Mouse (Mus musculus) NIH3T3 (cell line): ENCODE measurements around the gene 1810009A15Rik.
A peak's percentile ranks its signal among the peaks of the same experiment; 100 is the strongest.
"Not testable (repeated sequence)": the region's sequence is repeated elsewhere in the genome, so short reads cannot be mapped to it uniquely, and the experiment has no call there.

Experiments used
- DNase-seq: peaks from one replicate; pipeline ENCODE4 v3.0.0-alpha.2; 2012; ENCODE audit warnings: low read depth

Gene 1810009A15Rik

DNA sequence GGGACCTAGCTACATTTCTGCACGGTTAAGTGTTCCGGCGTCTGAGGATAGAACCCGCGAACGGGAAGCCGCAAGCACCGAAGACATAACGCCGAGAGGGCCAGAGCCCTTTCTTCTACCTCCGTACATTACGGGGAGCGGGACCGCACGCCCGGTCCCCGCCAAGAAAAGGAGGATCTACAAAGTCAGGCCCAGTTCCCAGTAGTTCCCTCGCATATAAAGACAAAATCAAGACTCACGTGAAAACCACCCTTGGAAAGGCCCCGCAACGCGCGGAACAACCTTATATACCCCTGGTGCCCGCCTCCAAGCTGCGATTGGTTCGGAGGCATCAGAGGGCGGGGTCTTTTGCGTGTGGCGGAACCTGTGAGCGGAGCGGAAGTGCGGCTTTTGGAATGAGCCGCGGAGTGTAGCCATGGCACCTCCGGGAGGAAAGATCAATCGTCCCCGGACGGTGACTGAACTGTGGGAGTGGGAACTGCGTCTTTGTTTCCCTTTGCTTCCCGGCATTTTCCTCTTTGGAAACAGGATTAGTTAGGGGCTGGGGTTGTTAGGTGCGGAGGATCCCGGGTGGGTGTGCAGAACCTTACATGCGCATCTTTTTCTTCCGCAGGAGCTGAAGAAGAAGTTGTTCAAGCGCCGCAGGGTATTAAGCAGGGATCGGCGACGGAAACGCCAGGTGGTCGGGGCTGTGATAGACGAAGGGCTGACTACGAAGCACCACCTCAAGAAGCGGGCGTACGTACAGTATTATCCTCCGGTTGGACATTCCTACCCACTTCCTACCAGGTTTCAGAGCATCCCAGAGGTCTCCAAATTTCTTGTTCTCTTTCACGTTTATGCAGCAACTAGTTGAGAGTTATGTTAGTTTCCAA, at the start of gene 1810009A15Rik, which contains the start of gene Gm49416:
Gene 1810009A15Rik, plus strand, starts transcription at position 343 of the 875 bp plus-strand sequence.
Gene Gm49416, plus strand, starts transcription at position 416 of the 875 bp plus-strand sequence.
- DNase-seq, result peak; percentile 99

GRCm38 (mm10) chr19:8839103-8839907, 49.3 kb upstream of the 1810009A15Rik start, which contains the start of gene Gng3:
Gng3 (minus strand) TSS chr19:8839194.
- no peak for DNase-seq

- DNase-seq, result no peak
These were observed 48.5 kb upstream of the 1810009A15Rik start for GRCm38 (mm10) chr19:8839908-8840791.

DNA sequence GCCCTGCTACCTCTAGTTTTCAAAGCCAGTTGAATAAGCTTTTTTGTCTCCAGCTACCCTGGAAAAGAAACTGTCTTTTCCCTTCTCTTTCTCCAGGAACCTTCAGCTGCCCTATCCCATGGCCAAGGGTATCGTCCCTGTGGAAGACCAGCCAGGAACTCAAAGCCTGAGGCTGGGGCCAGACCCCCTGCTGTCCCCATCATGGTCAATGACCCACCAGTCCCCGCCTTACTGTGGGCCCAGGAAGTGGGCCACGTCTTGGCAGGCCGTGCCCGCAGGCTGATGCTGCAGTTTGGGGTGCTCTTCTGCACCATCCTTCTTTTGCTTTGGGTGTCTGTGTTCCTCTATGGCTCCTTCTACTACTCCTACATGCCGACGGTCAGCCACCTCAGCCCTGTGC, 47.6 kb upstream of the 1810009A15Rik start:
- no peak for DNase-seq

GRCm38 (mm10) chr19:8842961-8843360, 45.7 kb upstream of the 1810009A15Rik start:
- no peak for DNase-seq

DNA sequence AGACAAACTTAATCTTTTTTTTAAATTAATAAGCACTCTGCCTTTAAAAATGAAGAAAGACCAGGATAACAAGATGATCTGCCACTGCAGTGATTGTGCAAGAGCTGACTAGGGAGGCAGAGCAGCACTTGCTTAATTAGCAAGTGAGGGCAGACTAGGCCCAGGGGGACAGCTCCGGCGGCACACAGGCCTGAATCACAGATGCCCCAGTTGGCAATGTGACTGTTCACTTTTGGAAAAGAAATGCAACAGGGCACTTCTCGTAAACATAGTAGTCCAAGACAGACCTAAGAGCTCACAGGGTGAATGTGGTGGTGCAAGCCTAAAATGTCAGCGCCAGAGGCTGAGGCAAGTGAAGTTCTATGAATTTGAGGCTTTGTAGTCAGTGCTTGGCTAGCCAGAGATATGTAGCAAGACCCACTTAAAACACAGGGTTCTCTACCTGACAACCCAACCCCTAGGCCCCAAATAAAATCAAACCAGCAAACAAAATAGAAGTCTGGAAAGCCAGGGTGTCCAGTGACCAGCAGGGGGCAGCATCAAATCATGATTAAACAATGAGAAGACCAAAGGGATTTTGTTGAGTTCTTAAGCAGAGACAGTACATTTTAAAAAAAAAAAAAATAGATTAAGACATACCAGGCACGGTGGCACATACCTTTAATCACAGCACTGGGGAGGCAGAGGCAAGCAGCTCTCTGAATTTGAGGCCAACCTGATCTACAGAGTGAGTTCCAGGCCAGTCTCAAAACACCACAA, 44.1 kb upstream of the 1810009A15Rik start:
- DNase-seq, result peak; percentile 95

- DNase-seq, result no peak
These were observed 40.3 kb upstream of the 1810009A15Rik start for GRCm38 (mm10) chr19:8848356-8848755.

DNA sequence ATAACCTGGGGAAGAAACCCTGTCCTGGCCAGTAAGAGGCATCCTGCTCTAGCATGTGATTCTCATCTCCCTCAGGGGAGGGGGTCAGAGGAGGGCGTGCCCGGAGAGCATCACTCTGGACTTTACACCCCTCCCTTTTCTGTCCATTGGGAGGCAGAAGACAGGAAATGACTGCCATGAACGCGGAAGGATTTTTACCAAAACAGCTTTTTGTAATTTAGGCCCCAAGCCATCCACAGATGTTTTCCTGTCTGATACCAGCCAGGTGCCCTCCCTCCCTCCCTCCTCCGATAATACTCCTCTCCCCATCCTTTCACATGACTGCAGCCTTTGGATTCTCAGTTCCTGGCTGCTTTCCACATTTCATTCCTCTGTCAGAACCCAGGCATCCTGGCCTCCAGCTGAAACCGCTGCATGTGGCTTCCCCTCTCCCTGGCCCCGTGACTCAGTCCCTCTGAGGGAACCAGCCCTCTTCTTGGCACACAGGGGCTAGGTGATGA, 38.2 kb upstream of the 1810009A15Rik start, which contains the start of gene Lrrn4cl:
Gene Lrrn4cl, plus strand, starts transcription at position 367 of the 500 bp plus-strand sequence.
- DNase-seq, result peak; percentile 97

DNA sequence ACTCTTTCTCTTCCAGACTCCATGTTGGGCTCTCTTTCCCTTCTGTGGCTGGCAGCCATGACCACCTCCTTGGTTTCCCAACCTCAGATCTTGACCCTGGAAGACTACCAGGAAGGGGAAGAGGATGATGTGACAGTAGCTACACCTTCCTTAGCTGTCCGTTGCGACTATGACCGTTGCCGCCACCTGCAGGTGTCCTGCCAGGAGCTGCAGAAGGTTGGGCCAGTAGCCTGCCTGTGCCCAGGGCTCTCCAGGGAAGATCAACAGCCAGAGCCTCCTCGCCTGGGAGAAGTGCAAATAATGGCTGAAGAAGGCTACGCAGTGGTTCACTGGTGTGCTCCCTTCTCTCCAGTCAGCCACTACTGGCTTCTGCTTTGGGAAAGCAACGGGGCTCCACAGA, 37.0 kb upstream of the 1810009A15Rik start:
- peak; percentile 35 for DNase-seq

DNA sequence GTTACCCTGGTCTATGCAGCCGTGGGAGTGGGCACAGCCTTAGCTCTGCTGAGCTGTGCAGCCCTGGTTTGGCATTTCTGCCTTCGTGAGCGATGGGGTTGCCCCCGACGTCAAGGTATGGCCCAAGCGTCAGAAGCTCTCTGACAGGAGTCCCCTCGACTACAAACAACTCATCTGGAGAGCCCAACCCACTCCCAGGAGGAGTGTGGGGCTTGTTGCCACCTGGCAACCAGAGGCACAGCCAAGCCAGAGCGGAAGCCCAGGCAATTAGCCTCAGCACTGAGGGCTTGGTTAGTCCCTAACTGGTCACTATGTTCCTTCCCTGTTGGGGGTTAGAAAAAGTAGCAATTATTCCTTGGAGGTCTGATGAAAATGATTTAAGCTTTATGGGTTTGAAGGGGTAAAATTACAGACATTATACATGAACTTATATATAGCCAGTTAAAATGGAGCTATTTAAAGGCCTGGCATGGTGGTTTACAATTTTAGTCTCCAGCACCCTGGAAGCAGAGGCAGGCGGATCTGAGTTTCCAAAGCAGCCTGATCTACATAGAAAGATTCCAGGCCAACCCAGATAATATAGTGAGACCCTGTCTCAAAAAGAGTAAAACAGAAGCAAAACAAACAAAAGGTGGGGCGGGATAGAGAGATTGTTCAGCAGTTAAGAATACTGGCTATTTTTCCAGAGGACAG, 36.3 kb upstream of the 1810009A15Rik start:
- DNase-seq, result no peak

DNA sequence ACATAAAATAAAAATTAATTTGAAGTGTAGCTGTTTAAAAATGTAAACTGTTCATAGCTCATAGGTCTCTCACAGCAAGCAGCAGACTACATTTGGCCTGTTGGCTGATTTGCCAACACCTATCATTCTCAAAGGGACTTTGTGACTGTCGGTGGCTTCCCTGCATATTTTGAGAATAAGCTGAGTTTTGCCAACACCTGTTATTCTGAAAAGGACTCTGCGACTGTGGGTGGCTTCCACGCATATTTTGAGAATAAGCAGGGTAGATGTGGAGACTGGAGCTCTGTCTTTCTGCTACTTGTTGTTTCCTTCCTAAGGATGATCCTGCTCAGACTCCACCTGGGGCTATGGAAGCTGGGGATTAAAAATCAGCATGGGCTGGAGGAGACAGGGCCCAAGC, 35.5 kb upstream of the 1810009A15Rik start:
- DNase-seq, result no peak

GRCm38 (mm10) chr19:8857689-8858088, 31.0 kb upstream of the 1810009A15Rik start:
- peak; percentile 89 for DNase-seq

- peak; percentile 70 for DNase-seq
These were observed 29.6 kb upstream of the 1810009A15Rik start for GRCm38 (mm10) chr19:8859018-8859417.

DNA sequence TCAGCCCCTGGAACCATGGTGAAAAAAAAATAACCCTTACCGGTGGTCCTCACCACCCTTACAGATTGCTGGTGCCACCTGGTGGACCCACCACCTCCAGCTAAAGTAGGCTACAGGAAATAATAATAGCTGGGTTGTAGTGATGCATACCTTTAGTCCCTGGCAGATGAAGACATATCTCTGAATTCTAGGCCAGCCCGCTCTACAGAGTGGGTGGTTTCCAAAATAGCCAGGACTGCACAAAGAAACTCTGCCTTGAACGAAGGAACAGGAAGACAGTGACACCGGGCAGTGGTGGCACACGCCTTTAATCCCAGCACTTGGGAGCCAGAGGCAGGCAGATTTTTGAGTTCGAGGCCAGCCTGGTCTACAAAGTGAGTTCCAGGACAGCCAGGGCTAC, 24.4 kb upstream of the 1810009A15Rik start:
- no peak for DNase-seq

GRCm38 (mm10) chr19:8870381-8870780, 18.3 kb upstream of the 1810009A15Rik start:
- not testable (repeated sequence) for DNase-seq

DNA sequence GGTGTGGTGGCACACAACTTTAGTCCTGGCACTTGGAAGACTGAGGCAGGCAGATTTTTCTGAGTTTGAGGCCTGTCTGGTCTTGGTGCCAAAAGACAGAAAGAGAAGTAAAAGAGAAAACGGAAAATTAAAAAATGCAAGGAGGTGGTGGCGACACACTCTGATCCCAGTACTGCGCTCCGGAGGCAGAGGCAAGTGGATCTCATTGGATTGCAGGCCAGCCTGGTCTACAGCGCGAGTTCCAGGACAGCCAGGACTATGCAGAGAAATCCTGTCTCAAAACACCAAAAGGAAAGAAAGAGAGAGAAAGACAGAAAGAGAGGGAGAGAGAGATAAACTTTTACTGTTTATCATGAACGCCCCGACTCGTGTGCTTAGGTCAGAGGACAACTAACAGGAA, 17.8 kb upstream of the 1810009A15Rik start:
- DNase-seq, result no peak

GRCm38 (mm10) chr19:8871267-8872186, 17.1 kb upstream of the 1810009A15Rik start, which contains the start of gene Ubxn1:
Ubxn1 (plus strand) TSS chr19:8871496.
- DNase-seq, result peak; percentile 99

- peak; percentile 37 for DNase-seq
These were observed 16.3 kb upstream of the 1810009A15Rik start for GRCm38 (mm10) chr19:8872266-8872840.
